Mouse (Mus musculus) brain, adult 2 months (tissue): ENCODE measurements at regions not wholly inside any gene's neighbourhood (a gene's known extent, or its start where the extent isn't known, plus 50 kb on each side); places are given as distances from the start of the nearest gene placed in this dataset.
A peak's percentile ranks its signal among the peaks of the same experiment; 100 is the strongest.

ENCODE experiments used
- DNase-seq: peaks from one replicate; pipeline ENCODE4 v3.0.0; 2011; ENCODE audit warnings: low read depth, low spot score

GRCm38 (mm10) chr1:120759380-120759779 is 157.2 kb downstream of the En1 start:
- DNase-seq = no peak

GRCm38 (mm10) chr1:120761364-120761763 is 159.1 kb downstream of the En1 start:
- DNase-seq = no peak

GRCm38 (mm10) chr1:120762498-120762897 is 160.3 kb downstream of the En1 start:
- DNase-seq = no peak

- DNase-seq = no peak
These were observed 160.8 kb downstream of the En1 start for GRCm38 (mm10) chr1:120762921-120763595.

- DNase-seq = no peak
These were observed 164.8 kb downstream of the En1 start for GRCm38 (mm10) chr1:120767054-120767453.

GRCm38 (mm10) chr1:120771269-120771668 is 169.1 kb downstream of the En1 start:
- DNase-seq = no peak

- no peak for DNase-seq
These were observed 174.7 kb downstream of the En1 start for GRCm38 (mm10) chr1:120776906-120777305.

- no peak for DNase-seq
These were observed 175.2 kb downstream of the En1 start for GRCm38 (mm10) chr1:120777468-120777867.

GRCm38 (mm10) chr1:120795245-120795644 is 193.0 kb downstream of the En1 start:
- DNase-seq = peak; percentile 41

- no peak for DNase-seq
These were observed 199.2 kb downstream of the En1 start for GRCm38 (mm10) chr1:120801248-120801979.

- DNase-seq = no peak
These were observed 199.8 kb downstream of the En1 start for GRCm38 (mm10) chr1:120801980-120802364.

- no peak for DNase-seq
These were observed 212.2 kb downstream of the En1 start for GRCm38 (mm10) chr1:120814441-120814840.

- DNase-seq = no peak
These were observed 214.1 kb downstream of the En1 start for GRCm38 (mm10) chr1:120816237-120816820.

GRCm38 (mm10) chr1:120817563-120817962 is 215.3 kb downstream of the En1 start:
- DNase-seq = no peak

GRCm38 (mm10) chr1:120831975-120832374 is 229.8 kb downstream of the En1 start:
- DNase-seq = no peak

- DNase-seq = no peak
These were observed 240.4 kb downstream of the En1 start for GRCm38 (mm10) chr1:120842596-120842995.

GRCm38 (mm10) chr1:120846146-120846545 is 243.9 kb downstream of the En1 start:
- no peak for DNase-seq

GRCm38 (mm10) chr1:120851860-120852503 is 249.8 kb downstream of the En1 start:
- DNase-seq = no peak

GRCm38 (mm10) chr1:120857566-120857965 is 255.3 kb downstream of the En1 start:
- DNase-seq = no peak

- no peak for DNase-seq
These were observed 257.3 kb downstream of the En1 start for GRCm38 (mm10) chr1:120859546-120859945.

GRCm38 (mm10) chr1:120872554-120872953 is 270.3 kb downstream of the En1 start:
- no peak for DNase-seq

GRCm38 (mm10) chr1:120882959-120883549 is 280.8 kb downstream of the En1 start:
- DNase-seq = no peak
